In the genomic region with DNA sequence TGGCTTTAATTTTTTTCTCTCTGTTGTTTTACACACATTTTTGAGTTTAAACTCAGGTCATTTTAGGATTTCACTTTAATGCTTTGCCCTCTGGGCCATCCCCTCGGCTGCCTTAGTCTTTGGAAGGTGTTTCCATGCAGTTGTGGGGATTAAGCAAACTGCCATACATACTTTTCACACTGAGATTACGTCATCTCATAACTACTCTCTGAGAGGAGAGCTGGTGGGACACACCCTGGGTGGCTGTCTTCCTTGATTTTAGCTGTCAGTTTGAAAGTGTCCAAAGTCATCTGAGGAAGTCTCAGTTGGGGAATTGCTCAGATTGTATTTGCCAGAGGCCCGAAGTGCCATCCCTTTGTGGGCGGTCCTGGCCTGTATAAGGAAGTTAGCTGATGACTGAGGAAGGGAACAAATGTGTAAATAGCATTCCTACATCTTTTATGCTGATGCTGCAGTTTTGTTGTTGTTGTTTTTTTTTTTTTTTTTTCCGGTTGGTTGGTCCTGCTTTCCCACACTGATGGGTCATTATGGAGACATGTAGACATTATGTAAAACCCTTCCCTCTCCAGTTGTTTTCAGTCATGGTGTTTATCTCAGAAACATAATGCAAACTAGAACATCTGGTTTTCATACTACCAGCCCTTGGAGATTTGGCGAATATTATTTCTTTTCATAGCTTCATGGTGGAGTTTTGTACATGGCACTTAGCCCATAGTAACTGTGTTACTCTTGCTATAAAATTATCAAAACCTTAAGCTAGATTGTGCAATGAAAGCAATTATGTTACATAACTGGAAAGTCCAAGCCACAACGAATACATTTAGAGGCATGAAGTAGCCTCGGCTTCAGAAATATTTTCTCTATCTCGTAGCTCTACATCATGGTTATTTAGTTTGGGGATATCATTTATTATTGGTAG, we compare ENCODE assay signal across 29 mouse cellular contexts. TPM values are rescaled to one million over a fixed set of nuclear protein-coding genes. Genes with fewer than 3 reads are reported as not detected.
DNase-seq lines count a peak whose midpoint lies in the region; ATAC-seq and TF ChIP-seq lines count a peak whose summit lies in the region.
"Had no signal": no experiment of that assay in that cellular context is flagged by ENCODE, and none has a peak within 500 bp of the region (broad histone marks: within the 10 kb centered on the region; RNA-seq: fewer than 3 reads in every experiment).

No protein-coding gene starts in this region.

- no peak overlapping the region for H3K4me3 ChIP-seq in CH12.LX (replicated peaks in 1 of 3; ENCODE audit: low read depth in 2 of 3, low read length in 2 of 3, poor library complexity in 1 of 3)
- no peak overlapping the region for H3K4me3 ChIP-seq in embryonic facial prominence, embryonic 15.5 days (replicated peaks)
- H3K4me3 ChIP-seq: forebrain, embryonic 10.5 days; hindbrain, embryonic 10.5 days; hindbrain, embryonic 13.5 days; intestine, embryonic 15.5 days had no signal

- TF ChIP-seq POLR2A in CH12.LX (IDR thresholded peaks at IDR 0.05; ENCODE audit: low read depth, low read length), result no peak

- 0 out of 2 replicates have a peak, but pooled peaks have one; percentile 19 for ATAC-seq in embryonic facial prominence, embryonic 15.5 days (ENCODE audit: insufficient number of reproducible peaks, low FRiP score, low TSS enrichment, low read depth)
- ATAC-seq: forebrain, embryonic 14.5 days; forebrain, postnatal 0 days; hindbrain, embryonic 16.5 days; intestine, embryonic 15.5 days; Patski had no signal

- no peak for TF ChIP-seq EP300 in CH12.LX (IDR thresholded peaks at IDR 0.05; ENCODE audit: low read length)

- H3K36me3 ChIP-seq in CH12.LX (replicated peaks in 1 of 2; ENCODE audit: control insufficient read depth in 1 of 2, insufficient read depth in 1 of 2, low read length in 1 of 2), result no peaks in the 10 kb centered on the region
- H3K36me3 ChIP-seq in embryonic facial prominence, embryonic 15.5 days, result no peaks in the 10 kb centered on the region
- H3K36me3 ChIP-seq: forebrain, embryonic 10.5 days; hindbrain, embryonic 10.5 days; hindbrain, embryonic 13.5 days; intestine, embryonic 15.5 days had no signal

- no peaks in the 10 kb centered on the region for H3K79me2 ChIP-seq in CH12.LX (replicated peaks; ENCODE audit: control insufficient read depth, extremely low read depth, insufficient read depth, poor library complexity, severe bottlenecking)

- H3K27ac ChIP-seq in CH12.LX (ENCODE audit: insufficient read depth, low read depth), result no peak overlapping the region
- H3K27ac ChIP-seq in embryonic facial prominence, embryonic 15.5 days (replicated peaks), result no peak overlapping the region
- H3K27ac ChIP-seq: forebrain, embryonic 10.5 days; hindbrain, embryonic 10.5 days; hindbrain, embryonic 13.5 days; intestine, embryonic 15.5 days had no signal

- peak; percentile 90 for DNase-seq in heart, adult 11 months
- DNase-seq in heart, postnatal 14 days, result no peak
- no peak for DNase-seq in CH12.LX (ENCODE audit: extremely low read depth)
- peak; percentile 82 for DNase-seq in NIH3T3 (ENCODE audit: low read depth)
- DNase-seq in ovary, postnatal 36 days (ENCODE audit: low spot score), result no peak
- no peak for DNase-seq in left cerebral cortex, adult 18-20 months (ENCODE audit: low spot score in 2 of 2)
- DNase-seq in retina, embryonic 14.5 days (ENCODE audit: low spot score), result no peak
- DNase-seq: adrenal gland, adult 2 months; adrenal gland, postnatal 14 days; cerebellum, adult 11 months; cerebellum, adult 8-10 months; cerebellum, postnatal 10 days; cerebellum, postnatal 36 days; embryo, embryonic 11 days; forebrain, postnatal 0 days; gastrocnemius, postnatal 25 days; heart, postnatal 36 days; kidney, adult 11 months had no signal

- WGBS in embryonic facial prominence, embryonic 15.5 days, result 44% methylated on average over 9 of the region's 9 CpGs

- in situ Hi-C loops in CH12.LX (cut with MboI; ENCODE audit: low pct_ligation_motif_present, low pct_unique_long_range_greater_than_20kb, low sequenced_read_pairs), result no loop called here

- TF ChIP-seq RAD21 in CH12.LX (IDR thresholded peaks at IDR 0.05; ENCODE audit: low read depth, low read length), result no peak

- no peaks in the 10 kb centered on the region for H3K9me3 ChIP-seq in CH12.LX (replicated peaks; ENCODE audit: low read length)
- H3K9me3 ChIP-seq in embryonic facial prominence, embryonic 15.5 days (replicated peaks), result no peaks in the 10 kb centered on the region
- H3K9me3 ChIP-seq: forebrain, embryonic 10.5 days; hindbrain, embryonic 10.5 days; hindbrain, embryonic 13.5 days; intestine, embryonic 15.5 days had no signal

- H3K4me2 ChIP-seq in CH12.LX (ENCODE audit: insufficient read depth, low read depth, poor library complexity, severe bottlenecking), result no peak overlapping the region
- H3K4me2 ChIP-seq in embryonic facial prominence, embryonic 15.5 days (replicated peaks), result no peak overlapping the region
- H3K4me2 ChIP-seq: heart, embryonic 11.5 days; hindbrain, embryonic 13.5 days; intestine, embryonic 15.5 days had no signal

- no peaks in the 10 kb centered on the region for H3K27me3 ChIP-seq in CH12.LX (replicated peaks)
- H3K27me3 ChIP-seq in embryonic facial prominence, embryonic 15.5 days, result no peaks in the 10 kb centered on the region
- H3K27me3 ChIP-seq: hindbrain, embryonic 13.5 days; intestine, embryonic 15.5 days; Patski had no signal

- no peaks in the 10 kb centered on the region for H3K4me1 ChIP-seq in CH12.LX (ENCODE audit: control insufficient read depth in 1 of 2, insufficient read depth in 2 of 2)
- no peaks in the 10 kb centered on the region for H3K4me1 ChIP-seq in embryonic facial prominence, embryonic 15.5 days
- H3K4me1 ChIP-seq: forebrain, embryonic 10.5 days; hindbrain, embryonic 10.5 days; hindbrain, embryonic 13.5 days; intestine, embryonic 15.5 days had no signal

- no peak for TF ChIP-seq CTCF in CH12.LX (conservative IDR thresholded peaks at IDR 0.05 in 1 of 2, IDR thresholded peaks at IDR 0.05 in 1 of 2; ENCODE audit: low read depth in 2 of 2, low read length in 2 of 2)

- dilution Hi-C loops in CH12.LX (cut with MboI; ENCODE audit: extremely low pct_ligation_motif_present, extremely low pct_unique_long_range_greater_than_20kb, low sequenced_read_pairs), result no loop called here

- no peak overlapping the region for H3K9ac ChIP-seq in CH12.LX (ENCODE audit: insufficient read depth, low read depth)
- no peak overlapping the region for H3K9ac ChIP-seq in embryonic facial prominence, embryonic 15.5 days
- H3K9ac ChIP-seq: forebrain, postnatal 0 days; hindbrain, embryonic 13.5 days; intestine, embryonic 15.5 days had no signal

- intact Hi-C loops in heart, postnatal 14 days (cut with DNase I), result no loop called here

TF ChIP-seq in CH12.LX, 34 proteins besides CTCF, POLR2A, EP300 and RAD21:
- TF ChIP-seq MAFK (IDR thresholded peaks at IDR 0.05; ENCODE audit: insufficient replicate concordance, low read length) (peak; percentile 80), BHLHE40 (IDR thresholded peaks at IDR 0.05; ENCODE audit: low read depth, low read length) (no peak), POLR2AphosphoS2 (IDR thresholded peaks at IDR 0.05; ENCODE audit: low read depth, low read length) (no peak), MYC (IDR thresholded peaks at IDR 0.05; ENCODE audit: low read depth, low read length) (no peak), MAZ (IDR thresholded peaks at IDR 0.05; ENCODE audit: low read depth, low read length) (no peak), RCOR1 (conservative IDR thresholded peaks at IDR 0.05; ENCODE audit: low read depth, low read length) (no peak), JUND (conservative IDR thresholded peaks at IDR 0.05; ENCODE audit: low read depth, low read length) (no peak), TBP (conservative IDR thresholded peaks at IDR 0.05; ENCODE audit: low read depth, low read length) (no peak)

RNA-seq across cellular contexts. Expression of a gene that starts 28.0 kb away (rescaled TPM):
- 1 to 10 TPM; 9.0 to 9.1 TPM for total RNA-seq in heart, postnatal 14 days (2021)
- not detected in 2 replicates for total RNA-seq in CH12.LX (2012; rRNA removed)
- not detected in 2 replicates for total RNA-seq in CH12.LX (2014; rRNA removed)
- not detected in 2 replicates for polyA plus RNA-seq in CH12.LX (2012; ENCODE audit: insufficient read length, low read depth)
- 2.1 and 2.3 TPM in 2 replicates for polyA plus RNA-seq in embryonic facial prominence, embryonic 15.5 days (2015; fragmentation: Nextera tagmentation; extraction: Ambion mirVana)
- total RNA-seq in left cerebral cortex, adult 18-20 months (2021), result 1 to 10 TPM; 1.0 to 1.5 TPM
- total RNA-seq: granulocyte monocyte progenitor cell, adult 5-6 weeks; MEL had no signal

Comparison
In these comparisons a context has a peak if more than half of its experiments do, and no peak if none do; other contexts are left out.
1. DNase-seq: peak in heart, adult 11 months (single experiment) and NIH3T3 (single experiment); none in heart, postnatal 14 days (0 of 2), CH12.LX (single experiment), ovary, postnatal 36 days (single experiment), left cerebral cortex, adult 18-20 months (0 of 2) and retina, embryonic 14.5 days (single experiment).
2. RNA of a gene that starts 28.0 kb away (total RNA-seq): 9.0 to 9.1 TPM in heart, postnatal 14 days; 1.0 to 1.5 TPM in left cerebral cortex, adult 18-20 months and not detected in CH12.LX; every median in the first group is over 4 times any median in the second.